Mouse (Mus musculus) bone marrow macrophage, adult 2 months (primary cell): Measurements from ENCODE around the gene Fkbp14. TPM values are rescaled to one million over a fixed set of nuclear protein-coding genes. Genes with fewer than 3 reads are reported as not detected.

Experiments used
- H3K27ac ChIP-seq: 2 replicates; pipeline ENCODE4 v1.5.1; 2012; ENCODE audit warnings: low read depth, low read length; ENCODE audit not compliant: insufficient read depth
- H3K4me1 ChIP-seq: 2 replicates; pipeline ENCODE4 v1.6.1; 2012; ENCODE audit warnings: low read length; ENCODE audit not compliant: control insufficient read depth, insufficient read depth
- H3K4me3 ChIP-seq: 2 replicates; pipeline ENCODE4 v1.5.1; 2012; ENCODE audit warnings: mild to moderate bottlenecking, low read length, moderate library complexity; ENCODE audit not compliant: insufficient read depth
- CTCF ChIP-seq: IDR thresholded peaks from 2 replicates; pipeline ENCODE4 v1.5.1; 2012; ENCODE audit warnings: low read depth, mild to moderate bottlenecking, low read length, moderate library complexity
- POLR2A ChIP-seq: IDR thresholded peaks from 2 replicates; pipeline ENCODE4 v1.6.1; 2012; ENCODE audit warnings: mild to moderate bottlenecking, low read depth, low read length, borderline replicate concordance
- polyA plus RNA-seq: library from polyadenylated mRNA; stranded (reverse); fragments of >200 nt; gene quantifications from 2 replicates; pipeline ENCODE4 v1.2.4, GENCODE M21; 2012; ENCODE audit not compliant: missing spikeins, insufficient read depth, insufficient read length

Gene Fkbp14
- polyA plus RNA-seq, 1 experiment, result 0.72 TPM

DNA sequence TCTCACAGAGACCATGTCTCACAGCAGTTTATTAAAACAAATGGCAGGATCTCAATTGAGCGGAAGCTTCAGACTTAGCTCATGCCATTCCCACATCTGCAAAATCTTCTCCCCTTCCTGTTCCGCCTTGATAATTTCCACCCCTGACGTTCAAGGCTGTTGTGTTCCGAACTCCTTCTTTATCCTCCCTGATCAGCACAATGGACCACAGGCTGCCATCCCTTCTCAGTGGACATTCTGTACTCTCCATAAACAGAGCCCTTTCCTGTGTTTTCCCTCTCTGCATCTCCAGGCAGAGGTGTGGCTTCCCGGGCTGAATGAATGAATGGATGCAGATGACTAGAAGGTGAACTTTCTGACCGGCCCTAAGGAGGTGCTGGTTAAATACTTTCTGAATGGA is 5.3 kb downstream of the Fkbp14 start:
- Histone ChIP-seq H3K4me1 (peaks cover 4% of the 10 kb centered on the region; the same call in 1 of the 2 replicates), H3K4me3 (no peak overlapping the region)
- TF ChIP-seq CTCF (no peak), POLR2A (no peak)

DNA sequence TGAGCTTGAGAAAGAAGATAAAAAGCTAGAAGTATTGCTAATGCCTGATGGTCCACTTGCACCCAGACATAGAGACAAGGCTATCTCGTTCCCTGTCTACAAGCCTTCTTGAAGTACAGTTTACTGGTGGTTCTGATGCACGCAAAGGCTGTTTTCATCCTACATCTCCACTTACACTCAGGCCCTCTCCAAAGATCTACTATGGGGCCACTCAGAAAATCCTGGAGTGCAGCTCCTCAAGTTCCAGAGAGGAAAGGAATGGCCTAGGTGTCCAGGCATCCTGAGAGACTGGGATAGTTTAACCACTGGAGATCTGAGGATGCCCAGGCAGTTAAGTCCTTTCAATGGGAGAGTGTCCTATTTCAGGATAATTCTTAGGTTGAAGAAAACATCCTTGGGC is 6.4 kb downstream of the Fkbp14 start:
- no peak overlapping the region for H3K4me3 ChIP-seq
- peaks cover 4% of the 10 kb centered on the region; the same call in 1 of the 2 replicates for H3K4me1 ChIP-seq
- TF ChIP-seq POLR2A (no peak), CTCF (no peak)
- no peak overlapping the region for H3K27ac ChIP-seq

More for the DNA sequence above, 5.3 kb downstream of the Fkbp14 start:
- H3K27ac ChIP-seq, result no peak overlapping the region

DNA sequence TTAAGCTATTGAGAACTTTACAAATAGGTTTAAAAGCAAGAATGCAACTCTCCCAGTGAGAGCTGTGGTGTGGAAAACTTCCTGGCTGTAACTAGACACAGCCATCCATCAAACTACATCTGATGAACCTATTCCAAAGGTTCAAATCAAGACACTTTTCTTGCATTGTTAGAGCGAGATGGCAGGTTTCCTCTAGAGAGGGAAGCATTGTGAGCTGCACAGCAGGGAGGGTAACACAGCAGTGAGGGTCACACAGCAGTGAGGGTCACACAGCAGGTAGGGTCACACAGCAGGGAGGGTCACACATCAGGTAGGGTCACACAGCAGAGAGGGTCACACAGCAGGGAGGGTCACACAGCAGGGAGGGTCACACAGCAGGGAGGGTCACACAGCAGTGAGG is 8.9 kb downstream of the Fkbp14 start:
- TF ChIP-seq CTCF (no peak), POLR2A (no peak)
- H3K4me3 ChIP-seq, result no peak overlapping the region

DNA sequence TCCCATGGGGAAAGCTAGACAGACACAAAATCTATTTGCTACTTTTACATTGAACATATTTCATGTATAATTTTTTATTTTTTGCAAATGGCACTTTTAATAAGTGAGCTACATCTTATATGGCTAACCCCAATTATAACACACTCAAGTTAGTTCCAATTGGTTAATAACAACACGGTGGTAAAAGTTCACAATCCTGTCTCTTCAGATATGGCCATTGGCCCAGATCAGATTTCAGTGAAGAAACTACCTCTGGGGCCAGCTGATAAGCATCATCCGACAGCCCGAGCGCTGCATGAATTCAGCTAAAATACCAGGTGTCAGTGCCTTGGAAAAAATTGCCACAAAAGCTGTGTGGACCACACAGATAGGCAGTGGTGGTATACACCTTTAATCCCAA is 9.4 kb downstream of the Fkbp14 start:
- peaks cover 4% of the 10 kb centered on the region; the same call in 1 of the 2 replicates for H3K4me1 ChIP-seq
- TF ChIP-seq POLR2A, result no peak
- TF ChIP-seq CTCF, result no peak
- no peak overlapping the region for H3K4me3 ChIP-seq
- H3K27ac ChIP-seq, result no peak overlapping the region

More for the DNA sequence above, 8.9 kb downstream of the Fkbp14 start:
- H3K27ac ChIP-seq, result no peak overlapping the region
- H3K4me1 ChIP-seq, result peaks cover 4% of the 10 kb centered on the region; the same call in 1 of the 2 replicates

DNA sequence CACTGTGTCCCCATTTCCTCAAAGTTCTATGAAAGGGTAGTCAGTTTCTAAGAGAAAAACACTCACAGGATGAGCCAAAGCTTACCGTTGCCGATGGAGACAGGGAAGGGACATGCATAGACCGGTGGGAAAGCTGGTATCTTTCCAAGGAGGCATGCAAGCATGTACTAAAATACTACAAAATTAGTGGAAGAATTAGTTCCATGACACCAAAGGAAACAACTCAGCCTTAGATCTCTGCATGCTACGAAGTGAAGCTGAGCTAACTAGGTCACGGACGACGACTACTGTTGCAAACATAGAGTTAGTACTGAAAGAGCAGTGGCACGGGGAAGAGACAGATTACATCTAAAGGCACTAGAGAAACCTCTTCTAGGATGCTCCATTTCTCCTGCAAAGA is 10.2 kb downstream of the Fkbp14 start:
- TF ChIP-seq CTCF, result no peak
- no peak for TF ChIP-seq POLR2A
- Histone ChIP-seq H3K4me3 (no peak overlapping the region), H3K4me1 (peaks cover 4% of the 10 kb centered on the region; the same call in 1 of the 2 replicates), H3K27ac (no peak overlapping the region)

DNA sequence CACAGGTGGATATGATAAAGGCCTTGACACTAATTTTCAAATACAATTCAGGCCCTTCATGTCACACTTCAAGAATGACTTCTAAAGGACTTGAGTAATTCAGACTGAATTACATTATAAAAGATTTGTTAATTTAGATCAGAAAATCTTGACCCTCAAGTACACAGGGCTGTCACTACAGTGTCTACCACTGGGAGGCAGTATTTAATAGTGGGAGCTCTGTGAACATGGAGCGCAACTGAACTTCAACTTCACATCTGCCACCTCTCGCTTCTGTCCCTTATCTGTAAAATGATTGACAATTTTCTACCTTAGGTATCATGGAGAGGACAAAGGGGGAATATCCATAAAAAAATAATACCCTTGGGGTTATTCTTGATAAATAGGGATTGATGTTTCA is 10.9 kb downstream of the Fkbp14 start:
- TF ChIP-seq CTCF (no peak), POLR2A (no peak)

DNA sequence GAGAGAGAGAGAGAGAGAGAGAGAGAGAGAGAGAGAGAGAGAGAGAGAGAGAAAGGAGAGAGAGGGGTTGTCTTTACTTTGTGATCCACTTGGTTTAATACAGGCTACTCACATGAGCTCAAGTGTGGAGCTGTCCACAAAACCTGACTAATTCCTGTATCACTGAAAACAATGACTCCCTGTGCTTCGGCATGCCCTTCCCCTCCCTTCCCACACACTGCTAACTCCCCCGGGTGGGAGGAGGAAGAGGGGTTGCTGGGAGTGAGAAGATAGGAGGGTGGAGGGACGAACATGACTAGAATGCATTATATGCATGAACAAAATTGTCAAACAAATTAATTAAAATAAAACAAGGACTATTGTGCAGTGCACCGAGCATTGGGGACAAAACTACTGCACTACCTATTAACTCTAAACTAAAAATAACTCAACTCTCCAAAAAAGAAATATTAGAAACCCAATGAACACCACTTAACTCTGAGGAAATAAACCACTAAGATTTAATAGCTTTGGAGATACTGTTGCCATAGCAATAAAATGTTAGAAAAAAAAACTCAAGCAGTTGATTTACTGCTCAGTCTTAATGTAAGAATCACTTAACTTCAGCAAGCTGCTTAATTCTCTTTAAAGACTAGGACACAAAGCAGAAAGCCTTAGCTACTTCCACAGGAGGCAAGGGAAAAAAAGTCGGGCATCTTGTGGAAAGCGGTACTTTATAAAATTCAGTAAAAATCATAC is 23.7 kb downstream of the Fkbp14 start:
- no peak overlapping the region for H3K27ac ChIP-seq
- no peak for TF ChIP-seq CTCF
- TF ChIP-seq POLR2A, result no peak
- H3K4me3 ChIP-seq, result no peak overlapping the region
- H3K4me1 ChIP-seq, result no peaks in the 10 kb centered on the region

More for the DNA sequence above, 10.9 kb downstream of the Fkbp14 start:
- H3K4me3 ChIP-seq, result no peak overlapping the region
- H3K4me1 ChIP-seq, result no peaks in the 10 kb centered on the region
- H3K27ac ChIP-seq, result no peak overlapping the region

DNA sequence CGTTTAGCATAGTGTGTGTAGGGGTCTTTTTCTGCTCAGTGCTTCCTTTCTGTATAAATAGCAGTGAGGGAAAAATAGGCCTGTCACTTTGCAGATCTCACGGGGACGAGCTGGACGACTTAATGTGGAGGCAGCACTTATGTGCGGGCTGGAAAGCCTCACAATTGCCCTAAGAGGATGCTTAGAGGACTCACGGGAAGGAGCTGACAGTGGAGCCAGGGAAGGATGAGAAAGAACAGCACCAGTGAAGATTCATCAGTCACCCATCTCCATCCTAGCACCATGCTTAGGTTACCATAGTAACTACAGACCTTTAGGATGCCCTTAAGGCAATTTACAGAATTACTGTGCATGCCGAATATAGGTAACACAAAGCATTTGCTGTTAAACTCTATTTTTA is 27.3 kb downstream of the Fkbp14 start:
- H3K4me3 ChIP-seq, result no peak overlapping the region
- no peak for TF ChIP-seq POLR2A
- no peak for TF ChIP-seq CTCF

DNA sequence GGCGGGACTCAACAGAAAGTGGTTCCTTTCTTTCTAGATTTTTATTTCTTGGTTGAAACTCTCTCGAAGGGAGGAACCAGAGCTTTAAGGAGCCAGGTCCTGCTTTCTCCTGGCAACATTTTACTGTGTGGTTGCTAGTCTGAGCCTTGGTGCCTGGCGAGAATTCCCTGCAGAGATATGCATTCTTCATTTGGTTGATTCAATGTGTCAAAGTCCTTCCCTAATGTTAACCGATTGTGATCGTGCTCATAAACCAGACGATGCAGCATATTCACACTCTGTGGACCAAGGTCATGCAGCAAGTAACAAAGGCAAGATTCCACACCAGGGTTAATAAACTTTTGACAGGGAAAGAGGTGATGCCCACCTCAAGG is 30.6 kb downstream of the Fkbp14 start:
- H3K27ac ChIP-seq, result no peak overlapping the region
- peaks cover 3% of the 10 kb centered on the region; the same call in 1 of the 2 replicates for H3K4me1 ChIP-seq
- TF ChIP-seq CTCF (no peak), POLR2A (no peak)
- peak overlapping the region; percentile 55 for H3K4me3 ChIP-seq

More for the DNA sequence above, 27.3 kb downstream of the Fkbp14 start:
- Histone ChIP-seq H3K27ac (no peak overlapping the region), H3K4me1 (peaks cover 3% of the 10 kb centered on the region; the same call in 1 of the 2 replicates)
